Mouse (Mus musculus): ENCODE measurements around the gene Mvd.

DNA sequence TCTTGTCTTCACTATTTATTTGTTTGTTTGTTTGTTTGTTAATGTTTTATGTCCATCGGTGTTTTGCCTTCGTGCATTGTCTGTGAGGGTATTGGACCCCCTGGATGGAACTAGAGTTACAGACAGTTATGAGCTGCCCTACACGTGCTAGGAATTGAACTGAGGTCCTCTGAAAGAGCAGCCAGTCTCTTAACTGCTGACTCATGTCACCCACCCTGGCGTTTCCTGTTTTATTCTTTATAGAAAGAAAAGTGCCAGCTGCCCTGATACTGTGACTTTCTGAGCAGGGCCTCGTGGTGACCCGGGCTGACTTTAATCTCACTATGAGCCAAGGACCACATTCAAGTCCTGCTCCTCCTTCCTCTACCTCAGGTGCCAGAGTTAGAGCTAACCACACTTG is 27.7 kb downstream of the Mvd start:
- TF ChIP-seq POLR2A (IDR thresholded peaks at IDR 0.05; ENCODE audit: borderline replicate concordance, control insufficient read depth, low read depth, low read length) (no peak), CTCF (IDR thresholded peaks at IDR 0.05; ENCODE audit: control insufficient read depth, insufficient read depth, low read length) (no peak)

All from bone marrow, adult 2 months (tissue).